Mouse (Mus musculus): ENCODE measurements at regions not wholly inside any gene's neighbourhood (a gene's known extent, or its start where the extent isn't known, plus 50 kb on each side); places are given as distances from the start of the nearest gene placed in this dataset.

DNA sequence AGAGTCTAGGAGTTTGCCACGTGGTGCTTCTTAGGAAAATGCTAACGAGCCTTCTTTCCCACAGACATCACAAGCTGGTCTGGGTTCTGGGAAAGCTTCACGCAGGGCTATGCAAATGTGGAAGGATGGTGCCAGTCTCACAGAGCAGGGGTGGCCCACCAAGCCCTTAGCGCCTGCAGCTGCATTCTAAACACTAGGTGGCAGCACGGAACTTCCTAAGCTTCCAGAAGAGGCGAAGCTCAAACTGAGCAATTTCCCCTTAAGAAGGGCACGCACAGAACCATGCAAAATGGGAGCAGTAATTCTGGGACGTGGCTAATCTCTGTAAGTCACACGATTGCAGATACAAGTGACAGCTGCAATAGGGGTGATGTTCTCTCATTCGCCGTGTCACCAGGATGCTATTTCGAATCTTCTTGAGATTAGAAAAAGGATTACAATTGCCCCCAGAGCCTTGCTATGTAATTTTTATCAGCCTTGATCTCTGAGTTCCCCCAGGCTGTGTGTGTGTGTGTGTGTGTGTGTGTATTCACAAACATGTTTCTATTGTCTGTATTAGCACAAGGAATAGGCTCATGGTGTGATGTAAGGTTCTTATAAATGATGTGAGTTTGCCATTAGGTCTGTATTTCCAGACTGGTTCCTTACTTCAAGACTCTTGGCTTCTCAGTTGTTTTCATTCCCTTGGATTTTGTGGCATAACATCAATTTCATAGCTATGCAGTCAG lies 206.1 kb upstream of the Camk1g start:
- no peak for DNase-seq (ENCODE audit: low spot score)

DNA sequence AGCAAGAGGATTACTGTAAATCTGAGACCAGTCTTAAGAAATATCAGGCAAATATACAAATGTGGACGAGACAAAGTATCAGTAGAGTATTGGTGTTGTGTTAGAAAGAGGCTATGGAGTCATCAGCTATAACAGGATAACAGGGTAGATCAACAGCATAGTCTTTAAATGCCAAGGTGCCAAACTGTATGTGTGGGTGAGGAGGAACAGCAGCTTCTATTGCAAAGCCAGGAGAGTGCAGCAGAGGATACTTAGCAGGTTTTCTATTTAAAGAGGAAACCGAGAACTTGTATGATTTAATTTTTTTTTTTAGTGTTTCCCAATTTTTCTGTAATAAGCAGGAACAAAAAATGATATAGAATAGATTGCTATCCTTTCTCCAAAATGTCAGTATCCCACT lies 202.7 kb upstream of the Camk1g start:
- no peak for DNase-seq (ENCODE audit: low spot score)

DNA sequence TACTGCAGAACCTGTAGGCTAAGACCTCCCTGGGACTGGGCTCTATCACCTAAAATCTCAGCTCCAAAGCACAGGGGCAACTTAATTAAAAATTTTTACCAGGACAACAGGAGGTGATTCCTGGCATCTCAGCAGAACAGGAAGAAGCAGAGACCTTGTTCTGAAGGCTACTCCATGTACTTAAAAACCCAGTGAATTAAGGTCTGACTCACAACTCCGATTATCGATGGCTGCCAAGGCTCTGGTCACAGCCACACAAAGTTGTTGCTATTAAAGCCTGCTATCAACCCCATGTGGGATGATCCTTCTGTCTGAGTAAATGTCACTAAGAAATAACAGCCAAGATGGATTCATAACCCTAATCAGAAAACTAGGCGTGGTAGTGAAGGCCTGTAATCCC lies 202.3 kb upstream of the Camk1g start:
- no peak for DNase-seq (ENCODE audit: low spot score)

DNA sequence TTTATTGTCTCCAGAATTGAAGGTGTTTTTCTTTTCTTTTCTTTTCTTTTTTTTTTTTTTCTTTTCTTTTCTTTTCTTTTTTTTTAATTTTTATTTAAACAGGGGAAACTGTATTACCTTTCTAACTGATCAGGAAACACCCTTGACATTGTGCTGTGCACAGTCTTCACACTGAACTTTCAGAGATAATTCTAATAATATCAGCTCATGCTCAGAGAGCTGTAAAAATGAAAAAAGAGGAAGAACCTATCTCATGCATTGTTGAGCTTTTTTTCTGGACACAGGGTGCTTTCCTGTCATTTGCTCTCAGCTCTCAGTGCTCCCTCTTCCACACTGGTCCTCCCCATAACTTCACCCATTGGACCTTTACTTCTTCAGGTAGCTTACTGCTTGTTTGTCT lies 201.0 kb upstream of the Camk1g start:
- DNase-seq (ENCODE audit: low spot score) = no peak

- no peak for DNase-seq (ENCODE audit: low spot score)
Observed at GRCm38 (mm10) chr1:193568586-193569174, 198.6 kb upstream of the Camk1g start.

GRCm38 (mm10) chr1:193567217-193567616 lies 197.1 kb upstream of the Camk1g start:
- no peak for DNase-seq (ENCODE audit: low spot score)

- no peak for DNase-seq (ENCODE audit: low spot score)
Observed at GRCm38 (mm10) chr1:193564225-193564624, 194.1 kb upstream of the Camk1g start.

GRCm38 (mm10) chr1:193562242-193562641 lies 192.1 kb upstream of the Camk1g start:
- no peak for DNase-seq (ENCODE audit: low spot score)

GRCm38 (mm10) chr1:193558122-193558521 lies 188.0 kb upstream of the Camk1g start:
- no peak for DNase-seq (ENCODE audit: low spot score)

- DNase-seq (ENCODE audit: low spot score) = no peak
Observed at GRCm38 (mm10) chr1:193554731-193555130, 184.6 kb upstream of the Camk1g start.

GRCm38 (mm10) chr1:193552348-193552747 lies 182.2 kb upstream of the Camk1g start:
- DNase-seq (ENCODE audit: low spot score) = no peak

- DNase-seq (ENCODE audit: low spot score) = no peak
Observed at GRCm38 (mm10) chr1:193551340-193551739, 181.2 kb upstream of the Camk1g start.

GRCm38 (mm10) chr1:193550761-193551160 lies 180.7 kb upstream of the Camk1g start:
- DNase-seq (ENCODE audit: low spot score) = no peak

GRCm38 (mm10) chr1:193547356-193547755 lies 177.3 kb upstream of the Camk1g start:
- DNase-seq (ENCODE audit: low spot score) = no peak

- no peak for DNase-seq (ENCODE audit: low spot score)
Observed at GRCm38 (mm10) chr1:193546044-193546432, 175.9 kb upstream of the Camk1g start.

- no peak for DNase-seq (ENCODE audit: low spot score)
Observed at GRCm38 (mm10) chr1:193545406-193546043, 175.4 kb upstream of the Camk1g start.

- no peak for DNase-seq (ENCODE audit: low spot score)
Observed at GRCm38 (mm10) chr1:193544804-193545203, 174.7 kb upstream of the Camk1g start.

GRCm38 (mm10) chr1:193543834-193544233 lies 173.7 kb upstream of the Camk1g start:
- no peak for DNase-seq (ENCODE audit: low spot score)

GRCm38 (mm10) chr1:193543284-193543683 lies 173.2 kb upstream of the Camk1g start:
- DNase-seq (ENCODE audit: low spot score) = no peak

GRCm38 (mm10) chr1:193541934-193542580 lies 172.0 kb upstream of the Camk1g start:
- DNase-seq (ENCODE audit: low spot score) = no peak

- DNase-seq (ENCODE audit: low spot score) = no peak
Observed at GRCm38 (mm10) chr1:193541281-193541680, 171.2 kb upstream of the Camk1g start.

DNA sequence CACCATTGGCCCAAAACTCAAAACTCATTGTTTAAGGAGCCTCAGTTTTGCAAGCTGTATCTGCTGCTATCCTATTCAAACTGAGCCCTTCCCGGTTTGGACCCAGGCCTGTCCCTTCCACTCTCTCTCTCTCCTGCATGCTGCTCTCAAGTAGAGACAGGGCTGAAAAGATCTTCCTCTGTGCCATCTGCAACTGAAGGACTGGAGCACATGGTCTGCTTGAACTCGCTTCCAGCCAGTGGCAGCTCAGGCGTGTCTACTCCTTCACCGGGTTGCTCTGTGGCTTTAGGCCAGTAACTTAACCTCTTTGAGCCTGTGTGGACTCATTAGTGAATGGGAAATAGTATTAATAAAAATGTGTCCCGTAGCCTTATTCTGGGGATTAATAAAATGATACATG lies 170.4 kb upstream of the Camk1g start:
- no peak for DNase-seq (ENCODE audit: low spot score)

DNA sequence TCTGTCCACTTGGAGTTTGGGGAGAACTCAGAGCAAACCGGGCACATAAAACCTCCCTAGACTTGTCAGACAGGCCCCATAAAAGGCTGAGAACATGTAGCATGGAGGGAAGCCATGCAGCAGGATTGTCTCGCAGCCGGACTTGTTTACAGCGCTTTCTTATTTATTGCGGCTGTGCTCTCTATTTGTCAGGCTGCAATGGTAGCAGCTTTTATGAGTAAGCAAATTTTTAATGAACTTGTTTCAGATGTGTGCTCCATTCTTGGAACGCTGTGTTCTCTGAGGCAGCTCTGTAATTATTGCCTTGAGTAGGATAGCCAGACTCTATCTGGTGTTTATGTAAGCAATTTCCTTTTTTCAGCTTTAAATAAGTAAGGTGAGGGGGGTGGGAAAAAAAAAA lies 169.2 kb upstream of the Camk1g start:
- no peak for DNase-seq (ENCODE audit: low spot score)
